Mouse (Mus musculus): ENCODE data around the gene Ncbp1.

The Ncbp1 gene

DNA sequence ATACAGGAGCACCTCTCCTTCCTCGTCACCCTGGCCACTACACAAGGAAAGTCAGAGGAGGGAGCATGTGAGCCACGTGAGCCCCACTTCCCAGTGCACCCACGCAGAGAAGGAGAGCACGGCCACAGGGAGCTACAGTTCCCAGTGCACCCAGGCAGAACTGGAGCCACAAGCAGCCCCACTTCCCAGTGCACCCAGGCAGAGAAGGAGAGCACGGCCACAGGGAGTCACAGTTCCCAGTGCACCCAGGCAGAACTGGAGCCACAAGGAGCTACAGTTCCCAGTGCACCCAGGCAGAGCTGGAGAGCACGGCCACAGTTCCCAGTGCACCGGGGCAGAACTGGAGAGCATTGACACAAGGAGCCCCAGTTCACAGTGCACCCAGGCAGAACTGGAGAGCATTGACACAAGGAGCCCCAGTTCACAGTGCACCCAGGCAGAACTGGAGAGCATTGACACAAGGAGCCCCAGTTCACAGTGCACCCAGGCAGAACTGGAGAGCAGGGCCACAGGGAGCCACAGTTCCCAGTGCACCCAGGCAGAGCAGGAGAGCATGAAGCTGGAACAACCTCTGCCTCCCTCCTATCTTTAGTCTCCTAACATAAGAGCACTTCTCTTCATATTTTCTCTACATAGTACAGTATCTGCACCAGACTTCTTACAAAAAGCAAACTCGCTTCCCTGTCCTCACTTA is 9.0 kb upstream of the Ncbp1 start:
- DNase-seq = no peak

- peak; percentile 63 for DNase-seq
Observed at GRCm38 (mm10) chr4:46130221-46130620, 8.2 kb upstream of the Ncbp1 start.

DNA sequence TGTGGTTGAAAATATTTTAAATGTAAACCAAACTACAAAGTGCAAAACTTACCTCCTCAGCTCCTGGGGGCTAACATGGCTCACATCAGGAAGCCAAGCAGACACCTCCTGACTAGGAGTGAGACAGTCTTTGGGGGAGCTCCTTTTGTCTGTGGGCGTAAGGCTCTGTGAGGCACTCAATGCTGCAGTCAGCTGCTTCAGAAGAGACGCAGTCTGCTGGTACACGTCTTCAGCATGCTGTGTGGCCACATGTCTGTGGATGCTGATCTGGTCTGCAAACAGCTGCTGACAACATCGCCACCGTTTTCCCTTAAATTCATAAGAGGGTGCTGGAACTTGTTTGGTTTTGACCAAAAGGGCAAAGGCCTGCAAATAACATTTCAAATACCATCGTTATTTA is 6.6 kb upstream of the Ncbp1 start:
- no peak for DNase-seq

GRCm38 (mm10) chr4:46137629-46138286 is 655 bp upstream of the Ncbp1 start:
- DNase-seq = no peak

DNA sequence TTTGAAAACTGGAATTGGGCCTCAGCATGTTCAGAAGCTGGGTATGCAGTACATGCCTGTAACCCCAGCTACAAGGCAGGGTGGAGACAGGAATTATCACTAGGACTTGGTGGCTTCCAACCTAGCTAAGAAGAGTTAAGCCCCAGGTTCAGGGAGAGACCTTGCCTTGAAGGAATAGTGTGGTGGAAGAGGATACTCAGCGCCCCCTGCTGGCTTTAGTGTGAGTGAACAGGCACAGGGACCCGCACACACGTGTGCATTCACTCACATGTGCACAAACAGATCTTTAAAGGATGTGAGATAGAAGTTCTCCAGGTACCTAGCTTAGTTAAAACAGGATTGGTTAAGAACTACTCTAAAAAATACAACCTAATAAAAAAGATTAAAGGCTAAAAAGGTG is 5.9 kb downstream of the Ncbp1 start:
- DNase-seq = peak; percentile 28

- no peak for DNase-seq
Observed at GRCm38 (mm10) chr4:46146881-46147280, 8.5 kb downstream of the Ncbp1 start.

GRCm38 (mm10) chr4:46151903-46152544 is 13.6 kb downstream of the Ncbp1 start:
- peak; percentile 22 for DNase-seq

DNA sequence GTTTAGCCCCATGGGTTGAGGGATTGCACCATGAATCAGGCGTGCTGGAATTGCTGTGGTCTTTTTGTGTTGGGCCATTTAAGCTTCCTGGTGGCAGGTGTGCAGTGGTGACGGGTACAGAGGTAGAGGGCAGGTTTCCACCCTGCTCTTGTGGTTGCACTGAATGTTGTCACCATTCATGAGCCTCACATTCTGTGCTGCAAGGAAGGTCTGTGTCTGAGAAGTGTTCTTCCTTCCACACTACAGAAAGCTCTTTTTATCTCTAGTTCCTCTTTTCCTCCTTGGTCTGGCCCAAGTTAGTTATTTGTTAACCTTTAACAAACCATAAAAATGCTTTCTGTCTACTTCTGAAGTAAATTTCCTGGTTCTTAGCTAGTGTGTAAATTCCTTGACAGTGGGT is 25.6 kb downstream of the Ncbp1 start:
- no peak for DNase-seq

DNA sequence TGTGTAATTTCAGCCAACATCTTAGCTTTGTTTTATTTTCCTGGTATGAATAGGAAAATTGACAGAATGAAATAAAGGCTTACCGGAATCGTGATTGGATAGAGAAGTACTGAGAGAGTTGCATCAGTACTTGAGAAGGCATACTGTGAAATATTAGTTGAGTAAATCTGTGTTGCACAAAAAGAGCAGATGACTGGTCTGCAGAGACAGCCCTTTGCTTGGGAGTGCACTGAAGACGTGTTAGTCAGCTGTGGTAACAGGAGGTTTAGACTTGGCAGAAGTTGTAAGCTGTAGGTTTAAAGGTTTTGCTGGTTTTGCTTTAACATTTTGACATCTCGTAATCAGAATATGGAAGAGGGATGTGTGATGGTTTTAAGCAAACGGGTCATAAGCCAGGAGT is 27.4 kb downstream of the Ncbp1 start:
- no peak for DNase-seq

DNA sequence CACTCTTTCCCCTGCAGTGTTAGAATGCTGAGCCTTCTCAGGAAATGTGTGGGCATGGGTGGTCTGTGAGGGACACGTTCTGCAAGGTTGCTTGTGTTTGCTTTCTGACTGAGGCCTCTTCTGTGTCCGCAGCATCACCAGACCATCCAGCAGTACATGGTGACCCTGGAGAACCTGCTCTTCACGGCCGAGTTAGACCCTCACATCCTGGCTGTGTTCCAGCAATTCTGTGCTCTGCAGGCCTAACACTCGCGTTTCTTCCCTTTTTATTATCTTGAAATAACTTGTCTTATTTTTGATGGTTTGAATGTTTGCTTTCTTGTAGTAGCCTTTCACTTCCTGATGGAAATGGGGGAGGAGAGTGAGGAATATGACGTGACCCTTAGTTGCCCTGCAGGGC is 33.3 kb downstream of the Ncbp1 start:
- DNase-seq = no peak

GRCm38 (mm10) chr4:46176313-46176712 is 37.9 kb downstream of the Ncbp1 start:
- peak; percentile 27 for DNase-seq

GRCm38 (mm10) chr4:46177018-46177417 is 38.6 kb downstream of the Ncbp1 start:
- DNase-seq = no peak

- no peak for DNase-seq
Observed at GRCm38 (mm10) chr4:46177496-46177895, 39.1 kb downstream of the Ncbp1 start.

GRCm38 (mm10) chr4:46181168-46181567 is 42.8 kb downstream of the Ncbp1 start:
- DNase-seq = no peak

DNA sequence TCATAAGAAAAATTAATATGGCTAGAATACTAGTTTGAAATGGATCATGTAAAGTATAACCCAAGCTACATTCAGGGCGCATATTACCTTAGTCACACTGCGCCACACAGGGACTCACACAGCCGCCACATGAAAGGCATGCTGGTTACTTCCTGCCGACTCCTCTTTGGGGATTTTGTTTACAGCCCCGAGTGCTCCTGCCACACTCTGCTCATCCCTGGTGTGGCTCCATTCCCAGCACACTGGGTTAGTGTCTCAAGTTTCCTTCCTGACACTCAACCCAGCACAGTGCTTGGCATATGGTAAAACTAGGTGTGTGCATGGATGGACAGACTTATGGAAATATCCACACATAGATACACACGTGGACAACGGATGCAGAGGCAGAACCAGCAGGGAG is 43.8 kb downstream of the Ncbp1 start:
- peak; percentile 32 for DNase-seq

DNA sequence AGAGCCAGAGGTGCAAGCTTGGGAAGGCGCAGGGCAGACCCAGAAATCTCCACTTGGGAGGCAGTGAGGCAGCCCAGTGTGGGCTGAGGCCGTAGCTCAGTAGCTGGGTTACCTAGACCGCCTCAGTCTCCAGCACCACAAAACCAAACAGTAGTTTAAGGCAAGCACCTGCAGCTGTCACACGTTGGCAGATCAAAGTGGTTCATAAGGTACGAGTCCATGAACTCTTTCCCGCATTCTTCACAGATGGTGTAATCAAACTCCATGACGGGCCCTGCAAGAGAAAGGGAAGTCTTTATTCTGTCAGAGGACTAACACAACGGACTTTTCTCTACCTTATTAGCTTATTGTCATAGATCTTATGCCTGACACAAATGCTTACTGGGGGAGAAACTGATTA is 47.0 kb downstream of the Ncbp1 start:
- no peak for DNase-seq

DNA sequence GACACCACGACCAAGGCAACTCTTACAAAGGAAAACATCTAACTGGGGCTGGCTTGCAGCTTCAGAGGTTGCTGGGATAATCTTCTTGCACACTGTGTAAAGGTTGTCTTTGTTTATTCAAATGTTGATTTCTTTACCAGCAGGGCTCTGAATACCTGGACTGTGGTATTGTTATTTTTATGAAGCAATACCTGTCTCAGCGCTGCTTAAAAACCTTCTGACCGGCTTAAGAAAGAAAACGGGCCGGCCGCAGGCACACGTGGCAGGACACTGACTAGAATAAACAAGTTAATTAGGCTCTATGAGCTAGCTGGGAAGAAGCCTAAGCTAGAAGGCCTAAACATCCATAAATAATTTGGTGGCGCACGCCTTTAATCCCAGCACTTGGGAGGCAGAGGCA is 47.5 kb downstream of the Ncbp1 start:
- DNase-seq = no peak

- DNase-seq = no peak
Observed at GRCm38 (mm10) chr4:46186466-46186865, 48.1 kb downstream of the Ncbp1 start.

GRCm38 (mm10) chr4:46192011-46192410 is 53.6 kb downstream of the Ncbp1 start:
- DNase-seq = peak; percentile 37

DNA sequence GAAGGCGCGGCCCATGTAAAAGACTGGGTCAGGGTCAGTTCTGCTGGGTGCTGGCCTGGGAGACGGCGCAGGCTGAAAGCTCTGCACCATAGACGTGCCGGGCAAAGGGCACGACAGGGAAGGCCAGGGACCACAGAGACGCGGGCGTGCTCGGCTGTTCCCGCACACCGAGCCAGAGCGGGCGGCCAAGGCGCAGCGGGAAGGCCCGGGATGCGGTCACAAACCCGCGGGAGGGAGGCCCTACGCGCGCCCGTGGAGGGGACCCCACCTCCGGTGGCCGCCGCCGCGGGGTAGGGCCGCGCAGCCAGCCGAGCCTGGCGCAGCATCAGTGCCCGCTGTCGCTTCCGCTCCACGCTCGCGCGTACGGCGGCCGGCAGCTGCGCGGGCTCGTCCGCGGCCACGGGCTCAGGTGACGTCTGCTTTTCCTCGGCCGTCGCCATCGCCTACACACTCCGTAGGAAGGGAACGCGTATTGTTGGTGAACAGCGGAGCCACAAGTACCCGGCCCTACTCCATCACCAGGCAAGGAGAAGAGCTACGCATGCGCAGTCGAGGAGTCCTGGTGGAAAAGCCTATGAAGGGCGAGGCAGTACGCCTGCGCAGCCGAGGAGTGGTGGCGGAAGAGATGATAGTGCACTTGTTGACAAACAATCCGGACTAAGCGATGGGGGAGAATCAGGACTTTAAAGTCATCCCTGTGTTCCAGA is 57.5 kb downstream of the Ncbp1 start, which contains the start of gene Xpa:
Gene Xpa, minus strand, starts transcription at position 531 of the 707 bp plus-strand sequence.
- DNase-seq = peak; percentile 93

- no peak for DNase-seq
Observed at GRCm38 (mm10) chr4:46196513-46196912, 58.1 kb downstream of the Ncbp1 start.

DNA sequence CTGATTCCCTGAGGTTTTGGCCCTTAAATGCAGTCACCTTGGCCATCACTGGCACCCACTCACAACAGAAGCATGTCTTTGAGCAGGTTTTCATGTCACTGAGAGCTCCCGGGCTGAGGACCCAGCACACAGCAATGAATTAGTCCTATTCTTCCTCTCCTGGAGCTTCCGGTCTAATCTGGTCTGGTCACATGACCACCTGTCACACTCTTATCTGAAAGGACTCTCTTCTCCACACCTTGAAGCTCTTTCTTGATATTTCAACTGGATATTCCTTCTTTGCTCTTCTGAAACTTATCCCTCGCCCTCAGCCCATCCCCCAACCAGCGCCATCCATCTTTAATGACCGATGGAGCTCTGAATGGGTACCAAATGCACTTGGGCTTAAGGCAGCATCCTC is 59.7 kb downstream of the Ncbp1 start:
- DNase-seq = no peak

- peak; percentile 62 for DNase-seq
Observed at GRCm38 (mm10) chr4:46201834-46202561, 63.6 kb downstream of the Ncbp1 start.
